Mouse (Mus musculus) kidney, adult 10 weeks (tissue): Measurements from ENCODE around the gene Krt6a. TPM values are rescaled to one million over a fixed set of nuclear protein-coding genes. Genes with fewer than 3 reads are reported as not detected.

Experiments
- polyA plus RNA-seq: library from polyadenylated mRNA; stranded (reverse); fragments of 350-450 nt; fragmentation: Illumina TruSeq; extraction: RNeasy Lipid Tissue Mini Kit (QIAGEN cat#74804); gene quantifications from one replicate; pipeline ENCODE4 v1.2.3, GENCODE M21; 2014; ENCODE audit warnings: low read depth, low replicate concordance

The Krt6a gene
- polyA plus RNA-seq = not detected

GRCm38 (mm10) chr15:101694207-101694606, at the start of gene Krt6a:
Gene Krt6a, minus strand, starts transcription at chr15:101694307.

GRCm38 (mm10) chr15:101742711-101743110, 48.6 kb upstream of the Krt6a start, which contains the start of gene Krt71:
Gene Krt71, minus strand, starts transcription at chr15:101743109.

GRCm38 (mm10) chr15:101712720-101713119, 18.6 kb upstream of the Krt6a start, which contains the start of gene Krt5:
Gene Krt5, minus strand, starts transcription at chr15:101712898.

GRCm38 (mm10) chr15:101680187-101680586, 13.9 kb downstream of the Krt6a start, which contains the start of gene Krt6b:
Gene Krt6b, minus strand, starts transcription at chr15:101680287.

GRCm38 (mm10) chr15:101647280-101647679, 46.8 kb downstream of the Krt6a start, which contains the start of gene Gm5478:
Gene Gm5478, minus strand, starts transcription at chr15:101647380.

Other genes starting within 250 kb of the Krt6a start
- gene Krt88, start 246.6 kb downstream of the Krt6a start, polyA plus RNA-seq = not detected
- not detected for gene Krt81, start 230.6 kb downstream of the Krt6a start, polyA plus RNA-seq
- not detected for gene Krt86, start 220.8 kb downstream of the Krt6a start, polyA plus RNA-seq
- gene Krt83, start 202.8 kb downstream of the Krt6a start, polyA plus RNA-seq = not detected
- not detected for gene Gm49425, start 177.0 kb downstream of the Krt6a start, polyA plus RNA-seq
- not detected for gene Krt84, start 161.5 kb downstream of the Krt6a start, polyA plus RNA-seq
- not detected for gene Krt82, start 143.6 kb downstream of the Krt6a start, polyA plus RNA-seq
- not detected for gene Krt90, start 131.4 kb downstream of the Krt6a start, polyA plus RNA-seq
- gene Krt75, start 120.4 kb downstream of the Krt6a start, polyA plus RNA-seq = not detected
- not detected for gene Gm5414, start 66.1 kb downstream of the Krt6a start, polyA plus RNA-seq
- gene Gm5478, start 46.9 kb downstream of the Krt6a start, polyA plus RNA-seq = not detected
- gene Krt6b, start 14.0 kb downstream of the Krt6a start, polyA plus RNA-seq = not detected
- not detected for gene Krt5, start 18.6 kb upstream of the Krt6a start, polyA plus RNA-seq
- not detected for gene Krt71, start 48.8 kb upstream of the Krt6a start, polyA plus RNA-seq
- gene Krt72, start 92.2 kb upstream of the Krt6a start, polyA plus RNA-seq = not detected
- not detected for gene Krt73, start 108.0 kb upstream of the Krt6a start, polyA plus RNA-seq
- not detected for gene Krt2, start 123.9 kb upstream of the Krt6a start, polyA plus RNA-seq
- gene Krt1, start 156.5 kb upstream of the Krt6a start, polyA plus RNA-seq = not detected
- gene Krt77, start 175.4 kb upstream of the Krt6a start, polyA plus RNA-seq = not detected
- gene Krt76, start 198.6 kb upstream of the Krt6a start, polyA plus RNA-seq = not detected
- not detected for gene Krt4, start 230.4 kb upstream of the Krt6a start, polyA plus RNA-seq
- not detected for gene Krt79, start 246.0 kb upstream of the Krt6a start, polyA plus RNA-seq